Mouse (Mus musculus): ENCODE measurements around the gene Ptprg. TPM values are rescaled to one million over a fixed set of nuclear protein-coding genes. Genes with fewer than 3 reads are reported as not detected.

Gene Ptprg
- polyA plus RNA-seq (2014; fragmentation: Illumina TruSeq; extraction: RNeasy Lipid Tissue Mini Kit (QIAGEN cat#74804); ENCODE audit: low replicate concordance): 33.5 TPM

DNA sequence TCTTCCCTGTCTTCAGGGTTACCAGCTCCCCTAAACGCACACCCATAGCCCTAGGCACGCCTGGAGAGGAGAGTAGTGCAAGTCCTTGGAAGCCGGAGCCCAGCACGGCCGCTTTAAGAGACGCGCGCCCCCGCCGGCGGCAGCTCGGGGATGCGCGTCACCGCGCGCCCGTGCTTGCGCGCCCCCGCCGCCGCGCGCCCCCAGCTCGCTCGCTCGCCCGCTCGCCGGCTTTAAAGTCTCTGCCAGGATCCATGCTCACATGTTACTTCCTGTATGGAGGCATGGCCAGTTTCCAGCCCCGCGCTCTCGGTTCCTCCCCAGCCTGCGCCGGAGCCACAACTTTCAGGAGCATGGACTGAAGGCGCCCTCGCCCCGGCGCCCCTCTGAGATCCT lies at the start of gene Ptprg:
Gene Ptprg (plus strand): TSS at position 260 of the 393 bp plus-strand sequence.

DNA sequence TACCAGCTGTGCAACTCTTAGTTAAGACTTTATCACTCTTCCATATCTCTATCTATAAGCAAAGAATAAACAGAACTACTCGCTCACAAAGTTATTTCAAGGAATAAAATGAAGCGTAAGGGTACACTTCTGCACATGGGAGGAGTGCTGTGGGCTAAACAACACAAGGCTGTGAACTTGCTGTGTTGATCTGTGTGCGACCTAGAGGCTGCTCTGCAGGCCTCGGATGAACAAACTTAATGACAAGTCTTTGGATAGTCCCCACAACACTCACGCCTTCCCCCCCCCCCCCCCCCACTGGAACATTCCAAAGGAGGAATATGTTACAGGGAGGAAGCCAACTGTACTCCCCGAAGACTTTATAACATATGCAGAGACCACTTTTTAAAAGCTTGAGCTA lies 730.3 kb downstream of the Ptprg start, which contains the start of gene Gm49355:
Gene Gm49355 (plus strand): TSS at position 336 of the 400 bp plus-strand sequence.

DNA sequence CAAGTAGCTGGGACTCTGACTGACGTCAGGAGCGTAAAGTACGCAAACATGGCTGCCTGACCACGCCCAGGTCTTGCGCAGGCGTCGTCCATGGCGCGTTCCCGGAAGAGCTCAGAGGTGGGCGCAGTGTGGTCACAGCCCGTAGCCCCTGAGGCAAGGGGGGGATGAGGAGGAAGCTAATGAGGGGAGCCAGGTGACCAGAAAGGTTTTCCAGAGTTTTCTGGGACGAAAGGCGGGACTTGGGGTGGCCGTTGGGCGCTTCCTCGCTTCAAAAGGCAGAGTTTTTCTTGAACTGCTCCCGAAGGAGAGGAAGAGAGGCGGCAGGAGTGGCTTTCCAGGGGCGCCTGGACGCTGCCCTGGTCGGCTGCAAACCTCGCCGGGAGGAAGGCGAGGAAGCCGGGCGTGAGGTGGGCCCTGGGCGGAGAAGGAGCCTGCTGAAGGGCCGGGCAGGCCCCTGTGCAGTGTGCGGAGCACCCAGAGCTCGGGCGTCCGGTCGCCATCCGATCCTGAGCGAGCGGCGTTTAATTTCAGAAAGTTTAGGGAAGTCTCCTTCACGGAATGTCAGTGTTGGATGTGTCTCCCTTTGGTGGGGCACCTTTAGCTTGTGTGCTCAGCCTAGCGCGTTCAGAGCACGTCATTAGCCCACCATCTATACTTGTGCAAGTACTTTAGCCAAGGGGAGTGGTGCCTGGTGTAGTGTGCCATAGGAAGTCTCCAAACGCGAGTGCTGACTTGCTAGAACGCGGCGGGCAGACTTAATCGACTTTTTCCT lies 731.0 kb downstream of the Ptprg start, which contains the start of gene 3830406C13Rik:
Gene 3830406C13Rik (plus strand): TSS at position 33 of the 772 bp plus-strand sequence.

Other genes with a start within 250 kb of the Ptprg start
- 3.0 TPM for gene Gm3839, start 196.8 kb upstream of the Ptprg start, polyA plus RNA-seq (2014; fragmentation: Illumina TruSeq; extraction: RNeasy Lipid Tissue Mini Kit (QIAGEN cat#74804); ENCODE audit: low replicate concordance)

All from small intestine, adult 10 weeks (tissue).